Mouse (Mus musculus) embryonic facial prominence, embryonic 11.5 days (tissue): ENCODE results near the gene Snrnp70. TPM values are rescaled to one million over a fixed set of nuclear protein-coding genes. Genes with fewer than 3 reads are reported as not detected.
A peak's percentile ranks its signal among the peaks of the same experiment; 100 is the strongest.

Experiments
- ATAC-seq: fragments of 200-750 bp; cut with Nextera tagmentation; replicated peaks from 2 replicates; pipeline ENCODE4 v1.8.0; 2017; ENCODE audit warnings: low read depth; ENCODE audit not compliant: insufficient number of reproducible peaks, low FRiP score, low TSS enrichment
- DNase-seq: peaks from one replicate; pipeline ENCODE4 v3.0.0-alpha.2; 2015; ENCODE audit warnings: low spot score
- H3K27ac ChIP-seq: fragments of 300-500 bp; sonication (generic); replicated peaks from 2 replicates; pipeline ENCODE4 v1.5.1; 2014; ENCODE audit warnings: mild to moderate bottlenecking, low read depth, low read length, control low read depth
- H3K27me3 ChIP-seq: fragments of 300-500 bp; sonication (generic); 2 replicates; pipeline ENCODE4 v1.6.1; 2014; ENCODE audit warnings: mild to moderate bottlenecking, low read length, moderate library complexity, mixed read lengths; ENCODE audit not compliant: control insufficient read depth, insufficient read depth
- H3K36me3 ChIP-seq: fragments of 300-500 bp; sonication (generic); replicated peaks from 2 replicates; pipeline ENCODE4 v1.6.1; 2014; ENCODE audit warnings: low read depth, mild to moderate bottlenecking, low read length, moderate library complexity, mixed read lengths; ENCODE audit not compliant: control insufficient read depth, insufficient read depth
- H3K4me1 ChIP-seq: fragments of 300-500 bp; sonication (generic); 2 replicates; pipeline ENCODE4 v1.6.1; 2014; ENCODE audit warnings: low read length, mixed read lengths; ENCODE audit not compliant: control insufficient read depth, insufficient read depth
- H3K4me2 ChIP-seq: fragments of 300-500 bp; sonication (generic); 2 replicates; pipeline ENCODE4 v1.6.1; 2014; ENCODE audit warnings: low read depth, mild to moderate bottlenecking, control low read depth, low read length, moderate library complexity
- H3K4me3 ChIP-seq: fragments of 300-500 bp; sonication (generic); 2 replicates; pipeline ENCODE4 v1.5.1; 2014; ENCODE audit warnings: low read depth, low read length, control low read depth
- H3K9ac ChIP-seq: fragments of 300-500 bp; sonication (generic); replicated peaks from 2 replicates; pipeline ENCODE4 v1.6.1; 2014; ENCODE audit warnings: mild to moderate bottlenecking, control low read depth, low read length
- H3K9me3 ChIP-seq: fragments of 300-500 bp; sonication (generic); replicated peaks from 2 replicates; pipeline ENCODE4 v1.6.1; 2016; ENCODE audit warnings: mild to moderate bottlenecking, low read length, inconsistent platforms, mixed read lengths; ENCODE audit not compliant: control insufficient read depth
- WGBS: fragments of 180-500 bp; shearing (Covaris S2); extraction: QIAGEN DNeasy Blood & Tissue Kit; methylation state at CpG from one replicate; pipeline ENCODE4 v1.1.7; 2014; 5-methylcytosine and 5-hydroxymethylcytosine counted together
- polyA plus RNA-seq: library from polyadenylated mRNA; unstranded; fragments of >200 nt; fragmentation: Nextera tagmentation; extraction: Ambion mirVana; gene quantifications from 2 replicates; pipeline ENCODE4 v1.2.1, GENCODE M21; 2014

The Snrnp70 gene
- polyA plus RNA-seq, 1 experiment from 2014 or later, result 75.0 TPM

GRCm38 (mm10) chr7:45335056-45335455 lies 60.5 kb downstream of the Snrnp70 start, which contains the start of gene Hrc:
Hrc (plus strand) TSS chr7:45335290.
- ATAC-seq, result no peak
- no peaks in the 10 kb centered on the region for H3K36me3 ChIP-seq
- no peak within 1 kb of the TSS for H3K27ac ChIP-seq
- 24% methylated on average over 5 of the region's 5 CpGs for WGBS
- H3K27me3 ChIP-seq, result 0 out of 2 replicates have a peak, but pooled peaks cover 3% of the 10 kb centered on the region
- H3K4me3 ChIP-seq, result no peak within 1 kb of the TSS
- H3K9me3 ChIP-seq, result no peaks in the 10 kb centered on the region
- H3K4me1 ChIP-seq, result peaks cover 2% of the 10 kb centered on the region
- DNase-seq, result no peak
- no peak within 1 kb of the TSS for H3K9ac ChIP-seq
- H3K4me2 ChIP-seq, result no peak within 1 kb of the TSS; the same call in 1 of the 2 replicates

GRCm38 (mm10) chr7:45334605-45335004 lies 60.9 kb downstream of the Snrnp70 start:
- no peaks in the 10 kb centered on the region for H3K36me3 ChIP-seq
- no peak overlapping the region for H3K9ac ChIP-seq
- H3K4me3 ChIP-seq, result no peak overlapping the region
- DNase-seq, result no peak
- H3K27me3 ChIP-seq, result 0 out of 2 replicates have a peak, but pooled peaks cover 3% of the 10 kb centered on the region
- H3K4me1 ChIP-seq, result peaks cover 2% of the 10 kb centered on the region
- H3K27ac ChIP-seq, result no peak overlapping the region
- 19% methylated on average over 3 of the region's 3 CpGs for WGBS
- no peaks in the 10 kb centered on the region for H3K9me3 ChIP-seq
- H3K4me2 ChIP-seq, result no peak overlapping the region
- ATAC-seq, result no peak

GRCm38 (mm10) chr7:45333431-45333982 lies 62.0 kb downstream of the Snrnp70 start, which contains the start of gene Trpm4:
Trpm4 (minus strand) TSS chr7:45333780.
- Histone ChIP-seq H3K4me3 (peak within 1 kb of the TSS; percentile 64), H3K27ac (peak within 1 kb of the TSS; percentile 35; the same call in 1 of the 2 replicates), H3K9me3 (no peaks in the 10 kb centered on the region), H3K4me2 (peak within 1 kb of the TSS; percentile 91), H3K27me3 (0 out of 2 replicates have a peak, but pooled peaks cover 3% of the 10 kb centered on the region), H3K9ac (peak within 1 kb of the TSS; percentile 72), H3K4me1 (peaks cover 2% of the 10 kb centered on the region), H3K36me3 (no peaks in the 10 kb centered on the region)
- ATAC-seq, result peak; percentile 35
- DNase-seq, result peak; percentile 88
- under 1% methylated on average over 38 of the region's 38 CpGs for WGBS

GRCm38 (mm10) chr7:45332685-45333425 lies 62.7 kb downstream of the Snrnp70 start:
- H3K9ac ChIP-seq, result peak overlapping the region; percentile 72

GRCm38 (mm10) chr7:45331502-45331901 lies 64.0 kb downstream of the Snrnp70 start:
- H3K4me2 ChIP-seq, result no peak overlapping the region
- no peaks in the 10 kb centered on the region for H3K27me3 ChIP-seq
- WGBS, result 84% methylated on average over 6 of the region's 6 CpGs
- H3K4me3 ChIP-seq, result no peak overlapping the region
- no peak overlapping the region for H3K9ac ChIP-seq
- no peak overlapping the region for H3K27ac ChIP-seq
- DNase-seq (no peak), ATAC-seq (no peak)
- H3K9me3 ChIP-seq, result no peaks in the 10 kb centered on the region
- peaks cover 2% of the 10 kb centered on the region for H3K4me1 ChIP-seq
- no peaks in the 10 kb centered on the region for H3K36me3 ChIP-seq

More at GRCm38 (mm10) chr7:45332685-45333425, 62.7 kb downstream of the Snrnp70 start:
- Histone ChIP-seq H3K27ac (0 out of 2 replicates have a peak overlapping the region, but pooled peaks have one; percentile 35), H3K4me3 (peak overlapping the region; percentile 64), H3K4me1 (peaks cover 2% of the 10 kb centered on the region), H3K27me3 (0 out of 2 replicates have a peak, but pooled peaks cover 3% of the 10 kb centered on the region), H3K9me3 (no peaks in the 10 kb centered on the region), H3K36me3 (no peaks in the 10 kb centered on the region), H3K4me2 (peak overlapping the region; percentile 91)
- peak; percentile 76 for ATAC-seq
- DNase-seq, result peak; percentile 79
- 2% methylated on average over 22 of the region's 22 CpGs for WGBS

GRCm38 (mm10) chr7:45328841-45329475 lies 66.6 kb downstream of the Snrnp70 start:
- no peak for ATAC-seq
- WGBS, result 77% methylated on average over 13 of the region's 13 CpGs

More at GRCm38 (mm10) chr7:45328841-45329475, 66.6 kb downstream of the Snrnp70 start:
- Histone ChIP-seq H3K9me3 (no peaks in the 10 kb centered on the region), H3K27me3 (no peaks in the 10 kb centered on the region), H3K4me3 (no peak overlapping the region), H3K9ac (no peak overlapping the region), H3K4me1 (no peaks in the 10 kb centered on the region; the same call in 1 of the 2 replicates), H3K36me3 (no peaks in the 10 kb centered on the region), H3K27ac (no peak overlapping the region), H3K4me2 (no peak overlapping the region)
- no peak for DNase-seq
